Mouse (Mus musculus) forebrain, embryonic 11.5 days (tissue): Measurements from ENCODE around the gene Gm2431. TPM values are rescaled to one million over a fixed set of nuclear protein-coding genes. Genes with fewer than 3 reads are reported as not detected.
"Not testable (repeated sequence)": the region's sequence is repeated elsewhere in the genome, so short reads cannot be mapped to it uniquely, and the experiment has no call there.

Experiments
- ATAC-seq: fragments of 200-750 bp; cut with Nextera tagmentation; replicated peaks from 2 replicates; pipeline ENCODE4 v1.8.0; 2017; ENCODE audit warnings: moderate TSS enrichment; ENCODE audit not compliant: low FRiP score
- DNase-seq: peaks from one replicate; pipeline ENCODE4 v3.0.0-alpha.2; 2017; ENCODE audit warnings: low spot score
- H3K27ac ChIP-seq: fragments of 300-500 bp; sonication (generic); 2 replicates; pipeline ENCODE4 v1.5.1; 2014; ENCODE audit warnings: low read depth, low read length
- H3K27me3 ChIP-seq: fragments of 300-500 bp; sonication (generic); 2 replicates; pipeline ENCODE4 v1.6.1; 2014; ENCODE audit warnings: mild to moderate bottlenecking, low read length, mixed read lengths; ENCODE audit not compliant: control insufficient read depth, insufficient read depth
- H3K36me3 ChIP-seq: fragments of 300-500 bp; sonication (generic); 2 replicates; pipeline ENCODE4 v1.6.1; 2014; ENCODE audit warnings: mild to moderate bottlenecking, low read length, moderate library complexity, mixed read lengths; ENCODE audit not compliant: control insufficient read depth, insufficient read depth
- H3K4me1 ChIP-seq: fragments of 300-500 bp; sonication (generic); replicated peaks from 2 replicates; pipeline ENCODE4 v1.6.1; 2014; ENCODE audit warnings: low read length, mixed read lengths; ENCODE audit not compliant: control insufficient read depth, insufficient read depth
- H3K4me2 ChIP-seq: fragments of 300-500 bp; sonication (generic); 2 replicates; pipeline ENCODE4 v1.6.1; 2014; ENCODE audit warnings: low read depth, mild to moderate bottlenecking, low read length, moderate library complexity, mixed read lengths; ENCODE audit not compliant: severe bottlenecking
- H3K4me3 ChIP-seq: fragments of 300-500 bp; sonication (generic); 2 replicates; pipeline ENCODE4 v1.5.1; 2014; ENCODE audit warnings: low read depth, low read length
- H3K9ac ChIP-seq: fragments of 300-500 bp; sonication (generic); 2 replicates; pipeline ENCODE4 v1.6.1; 2014; ENCODE audit warnings: low read length
- H3K9me3 ChIP-seq: fragments of 300-500 bp; sonication (generic); 2 replicates; pipeline ENCODE4 v1.6.1; 2016; ENCODE audit warnings: low read length, mixed read lengths; ENCODE audit not compliant: control insufficient read depth
- WGBS: fragments of 180-500 bp; shearing (Covaris S2); extraction: QIAGEN DNeasy Blood & Tissue Kit; methylation state at CpG from one replicate; pipeline ENCODE4 v1.1.7; 2014; 5-methylcytosine and 5-hydroxymethylcytosine counted together
- polyA plus RNA-seq: library from polyadenylated mRNA; unstranded; fragments of >200 nt; fragmentation: Nextera tagmentation; extraction: Ambion mirVana; gene quantifications from 2 replicates; pipeline ENCODE4 v1.2.1, GENCODE M21; 2014

Gene Gm2431
- polyA plus RNA-seq = not detected in 2 replicates

DNA sequence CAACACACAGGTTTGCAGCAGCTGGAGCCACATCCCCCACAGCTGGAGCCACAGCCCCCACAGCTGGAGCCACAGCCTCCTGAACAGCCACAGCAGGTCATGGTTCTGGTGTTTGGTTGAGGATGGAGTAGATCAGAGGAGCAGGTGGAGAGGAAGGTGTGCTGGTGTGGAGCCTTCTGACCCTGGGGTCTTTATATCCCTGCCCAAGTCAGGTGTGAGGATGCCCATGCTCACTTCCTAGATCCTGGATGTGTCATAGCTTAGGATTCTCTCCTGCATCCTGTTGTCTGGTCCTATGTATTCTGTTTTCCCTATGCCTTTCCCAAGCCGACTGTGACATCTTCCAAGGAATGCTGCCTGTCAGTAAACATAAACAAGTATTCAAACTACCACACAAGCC is at the start of gene Gm2431:
Gene Gm2431, minus strand, starts transcription at position 101 of the 400 bp plus-strand sequence.
- 71% methylated on average over 1 of the region's 1 CpGs for WGBS
- not testable (repeated sequence) for DNase-seq, ATAC-seq

DNA sequence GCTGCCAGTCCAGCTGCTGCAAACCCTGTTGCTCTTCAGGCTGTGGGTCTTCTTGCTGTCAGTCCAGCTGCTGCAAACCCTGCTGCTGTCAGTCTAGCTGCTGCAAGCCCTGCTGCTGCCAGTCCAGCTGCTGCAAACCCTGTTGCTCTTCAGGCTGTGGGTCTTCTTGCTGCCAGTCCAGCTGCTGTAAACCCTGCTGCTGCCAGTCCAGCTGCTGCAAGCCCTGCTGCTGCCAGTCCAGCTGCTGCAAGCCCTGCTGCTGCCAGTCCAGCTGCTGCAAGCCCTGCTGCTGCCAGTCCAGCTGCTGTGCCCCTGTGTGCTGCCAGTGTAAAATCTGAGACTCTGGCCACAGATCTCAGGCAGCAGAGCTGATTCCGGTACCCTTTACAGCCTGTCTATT is 45.8 kb upstream of the Gm2431 start:
- not testable (repeated sequence) for H3K9ac ChIP-seq, H3K4me1 ChIP-seq, DNase-seq, H3K27ac ChIP-seq, H3K27me3 ChIP-seq, H3K4me2 ChIP-seq, H3K4me3 ChIP-seq, ATAC-seq, H3K9me3 ChIP-seq, H3K36me3 ChIP-seq
- WGBS = 86% methylated on average over 1 of the region's 1 CpGs

More for the DNA sequence above, at the start of gene Gm2431:
- H3K9ac ChIP-seq, H3K36me3 ChIP-seq, H3K4me2 ChIP-seq, H3K4me1 ChIP-seq, H3K9me3 ChIP-seq, H3K4me3 ChIP-seq, H3K27ac ChIP-seq, H3K27me3 ChIP-seq: not testable (repeated sequence)

DNA sequence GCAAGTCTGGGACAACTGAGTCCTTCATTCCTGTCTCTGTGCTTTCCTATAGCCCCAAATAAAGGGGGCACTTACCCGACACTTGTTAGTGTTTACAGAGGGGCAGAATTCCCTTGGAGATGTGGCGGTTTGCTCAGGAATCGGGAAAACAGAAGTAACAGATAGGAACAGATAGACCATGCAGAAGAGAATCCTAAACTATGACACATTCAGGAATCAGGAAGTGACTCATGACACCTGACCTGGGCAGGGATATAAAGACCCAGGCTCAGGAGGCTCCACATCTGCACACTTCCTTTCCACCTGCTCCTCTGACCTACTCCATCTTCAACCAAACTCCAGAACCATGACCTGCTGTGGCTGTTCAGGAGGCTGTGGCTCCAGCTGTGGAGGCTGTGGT is 45.1 kb upstream of the Gm2431 start, which contains the start of gene Krtap5-4:
Gene Krtap5-4, plus strand, starts transcription at position 301 of the 400 bp plus-strand sequence.
- H3K36me3 ChIP-seq = no peaks in the 10 kb centered on the region
- no peaks in the 10 kb centered on the region for H3K4me1 ChIP-seq
- no peaks in the 10 kb centered on the region for H3K27me3 ChIP-seq
- 69% methylated on average over 3 of the region's 3 CpGs for WGBS
- no peak within 1 kb of the TSS for H3K9ac ChIP-seq
- no peak within 1 kb of the TSS for H3K27ac ChIP-seq
- DNase-seq = no peak
- no peaks in the 10 kb centered on the region for H3K9me3 ChIP-seq
- no peak within 1 kb of the TSS for H3K4me2 ChIP-seq
- no peak for ATAC-seq
- no peak within 1 kb of the TSS for H3K4me3 ChIP-seq

GRCm38 (mm10) chr7:142297018-142297417 is 38.9 kb upstream of the Gm2431 start, which contains the start of gene Krtap5-1:
Krtap5-1 (minus strand) TSS chr7:142297118.
- not testable (repeated sequence) for H3K4me1 ChIP-seq, ATAC-seq, H3K9ac ChIP-seq, DNase-seq, H3K9me3 ChIP-seq, H3K27ac ChIP-seq, H3K4me3 ChIP-seq, H3K36me3 ChIP-seq, H3K27me3 ChIP-seq, H3K4me2 ChIP-seq

GRCm38 (mm10) chr7:142296108-142296507 is 38.0 kb upstream of the Gm2431 start:
- not testable (repeated sequence) for H3K27ac ChIP-seq, H3K4me1 ChIP-seq, H3K27me3 ChIP-seq, H3K9ac ChIP-seq, H3K4me2 ChIP-seq, H3K9me3 ChIP-seq, H3K4me3 ChIP-seq, H3K36me3 ChIP-seq, ATAC-seq, DNase-seq
- WGBS = 43% methylated on average over 4 of the region's 4 CpGs

GRCm38 (mm10) chr7:142295418-142295817 is 37.3 kb upstream of the Gm2431 start:
- Histone ChIP-seq H3K36me3 (no peaks in the 10 kb centered on the region), H3K9ac (no peak overlapping the region), H3K4me1 (no peaks in the 10 kb centered on the region), H3K9me3 (no peaks in the 10 kb centered on the region), H3K4me2 (no peak overlapping the region), H3K4me3 (no peak overlapping the region), H3K27ac (no peak overlapping the region), H3K27me3 (no peaks in the 10 kb centered on the region)
- no peak for ATAC-seq
- DNase-seq = no peak

DNA sequence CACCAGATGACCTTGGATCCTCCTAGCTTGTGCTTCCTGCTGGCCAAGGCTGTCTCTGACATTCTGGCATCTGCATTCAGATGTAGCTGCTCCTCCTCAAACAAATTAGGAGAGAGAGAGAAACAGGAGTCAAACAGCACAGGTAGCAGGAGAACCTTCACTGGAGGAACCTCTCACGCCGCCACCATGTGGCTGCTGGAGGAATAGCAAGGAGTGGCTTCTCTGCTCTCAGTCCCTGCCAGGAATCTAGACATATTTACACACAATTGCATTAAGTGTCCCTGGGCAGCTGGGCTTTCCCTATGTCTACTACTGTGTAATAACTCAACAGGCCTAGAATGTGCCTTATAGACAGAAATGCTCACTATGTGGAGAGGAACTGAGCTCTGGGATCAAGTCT is 35.7 kb upstream of the Gm2431 start:
- WGBS = 0% methylated on average over 2 of the region's 2 CpGs
- not testable (repeated sequence) for H3K4me3 ChIP-seq, H3K27ac ChIP-seq, H3K9me3 ChIP-seq, ATAC-seq, H3K36me3 ChIP-seq, H3K9ac ChIP-seq, H3K4me1 ChIP-seq, H3K27me3 ChIP-seq, H3K4me2 ChIP-seq
- peak; percentile 64 for DNase-seq

DNA sequence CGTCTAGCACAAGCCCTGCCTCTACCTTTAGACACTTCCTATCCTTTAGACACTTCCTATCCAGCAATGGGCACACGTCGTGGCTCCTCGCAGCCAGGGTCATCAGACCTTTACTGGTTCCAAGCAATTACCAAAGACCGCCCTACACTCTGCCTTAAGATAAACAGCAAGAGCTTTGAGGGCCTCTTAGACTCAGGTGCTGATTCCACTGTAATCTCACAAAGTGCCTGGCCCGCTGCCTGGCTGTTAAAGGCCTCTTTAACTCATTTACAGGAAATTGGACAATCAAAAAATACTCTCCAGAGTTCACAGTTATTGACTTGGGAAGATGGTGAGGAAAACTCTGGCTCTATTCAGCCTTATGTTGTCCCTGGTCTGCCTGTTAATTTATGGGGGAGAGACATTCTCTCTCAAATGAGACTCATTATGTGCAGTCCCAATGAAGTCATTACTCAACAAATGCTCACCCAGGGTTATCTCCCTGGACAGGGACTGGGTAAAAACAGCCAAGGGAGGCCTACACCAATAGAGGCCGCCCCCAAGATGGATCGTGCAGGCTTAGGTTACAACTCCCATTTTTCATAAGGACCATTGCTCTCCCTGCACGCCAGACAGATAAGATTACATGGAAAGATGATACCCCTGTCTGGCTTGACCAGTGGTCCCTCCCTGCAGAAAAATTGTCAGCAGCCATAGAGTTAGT is 27.9 kb upstream of the Gm2431 start:
- not testable (repeated sequence) for H3K27me3 ChIP-seq, H3K4me1 ChIP-seq, H3K9ac ChIP-seq, H3K27ac ChIP-seq, H3K4me2 ChIP-seq, DNase-seq, H3K4me3 ChIP-seq, ATAC-seq, H3K36me3 ChIP-seq, H3K9me3 ChIP-seq
- WGBS = 79% methylated on average over 9 of the region's 9 CpGs
